Mouse (Mus musculus): ENCODE data around the gene Cth.

DNA sequence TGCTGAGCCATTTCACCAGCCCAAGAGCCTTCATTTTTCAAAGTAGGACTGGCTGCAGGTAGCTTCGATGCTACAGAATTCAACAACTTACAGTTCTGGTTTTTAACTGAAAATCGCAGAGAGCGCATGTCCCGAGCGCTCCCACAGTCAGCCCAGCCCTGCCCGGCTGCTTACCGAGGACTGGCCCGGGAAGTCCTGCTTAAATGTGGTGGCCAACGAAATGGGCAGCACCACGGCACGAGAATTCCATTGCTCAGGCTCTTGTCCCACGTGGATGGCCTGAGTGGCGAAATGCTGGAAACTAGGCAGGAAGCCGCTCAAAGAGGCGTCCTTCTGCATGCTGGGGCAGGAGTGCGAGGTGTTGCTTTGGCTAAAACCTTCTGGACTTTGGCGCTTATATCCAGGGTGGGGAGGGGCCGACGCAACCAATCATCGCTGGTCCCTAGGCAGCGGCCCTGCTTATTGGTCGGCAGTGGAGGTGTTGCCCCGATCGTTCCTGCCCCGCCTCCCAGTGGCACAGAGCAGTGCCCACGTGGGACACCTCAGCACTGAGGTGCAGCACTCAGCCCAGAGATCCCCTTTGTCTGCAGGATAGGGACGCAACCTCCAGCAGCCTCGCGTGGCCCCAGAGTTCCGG, at the start of gene Cth:
- TF ChIP-seq CTCF (IDR thresholded peaks at IDR 0.05; ENCODE audit: borderline replicate concordance, extremely low read depth, insufficient read depth, insufficient read length) (no peak), POLR2A (IDR thresholded peaks at IDR 0.05; ENCODE audit: borderline replicate concordance, extremely low read depth, insufficient read depth, insufficient read length, poor library complexity, severe bottlenecking) (no peak)
